15 mouse cellular contexts compared by ENCODE assay signal in genomic region chr5:38626883-38627282, GRCm38 (mm10).
"Had no signal": no experiment of that assay in that cellular context is flagged by ENCODE, and none has a peak within 500 bp of the region (broad histone marks: within the 10 kb centered on the region; RNA-seq: fewer than 3 reads in every experiment).

No protein-coding gene starts in this region.

- H3K4me1 ChIP-seq: limb, embryonic 15.5 days; liver, embryonic 12.5 days; midbrain, embryonic 10.5 days; neural tube, embryonic 12.5 days had no signal

- H3K9me3 ChIP-seq: limb, embryonic 15.5 days; liver, embryonic 12.5 days; midbrain, embryonic 10.5 days; neural tube, embryonic 12.5 days had no signal

- H3K27ac ChIP-seq: limb, embryonic 15.5 days; liver, embryonic 12.5 days; midbrain, embryonic 10.5 days; neural tube, embryonic 12.5 days had no signal

- H3K4me3 ChIP-seq: limb, embryonic 15.5 days; liver, embryonic 12.5 days; midbrain, embryonic 10.5 days; myocyte; neural tube, embryonic 12.5 days had no signal

- H3K27me3 ChIP-seq: limb, embryonic 15.5 days; liver, embryonic 12.5 days; neural tube, embryonic 12.5 days had no signal

- H3K36me3 ChIP-seq: limb, embryonic 15.5 days; liver, embryonic 12.5 days; midbrain, embryonic 10.5 days; neural tube, embryonic 12.5 days had no signal

- DNase-seq: layer of hippocampus, adult 9-11 months; layer of hippocampus, postnatal 36 days; lung, embryonic 14.5 days; lung, postnatal 10 days; lung, postnatal 4 days; midbrain, embryonic 14.5 days; right cerebral cortex, postnatal 4 days; spleen, adult 18-20 months; thymus, adult 18-20 months; thymus, postnatal 25 days had no signal
